Mouse (Mus musculus) midbrain, embryonic 15.5 days (tissue): Measurements from ENCODE around the gene Nudt19. TPM values are rescaled to one million over a fixed set of nuclear protein-coding genes. Genes with fewer than 3 reads are reported as not detected.
"Not testable (repeated sequence)": the region's sequence is repeated elsewhere in the genome, so short reads cannot be mapped to it uniquely, and the experiment has no call there.

Experiments used
- ATAC-seq: fragments of 200-750 bp; cut with Nextera tagmentation; replicated peaks from 2 replicates; pipeline ENCODE4 v1.8.0; 2017; ENCODE audit warnings: moderate TSS enrichment
- H3K27ac ChIP-seq: fragments of 300-500 bp; sonication (generic); 2 replicates; pipeline ENCODE4 v1.5.1; 2015; ENCODE audit warnings: mild to moderate bottlenecking, inconsistent platforms
- H3K27me3 ChIP-seq: fragments of 300-500 bp; sonication (generic); replicated peaks from 2 replicates; pipeline ENCODE4 v1.6.1; 2015; ENCODE audit warnings: inconsistent platforms
- H3K36me3 ChIP-seq: fragments of 300-500 bp; sonication (generic); replicated peaks from 2 replicates; pipeline ENCODE4 v1.6.1; 2015; ENCODE audit warnings: inconsistent platforms
- H3K4me1 ChIP-seq: fragments of 300-500 bp; sonication (generic); 2 replicates; pipeline ENCODE4 v1.6.1; 2015; ENCODE audit warnings: inconsistent platforms
- H3K4me2 ChIP-seq: fragments of 300-500 bp; sonication (generic); 2 replicates; pipeline ENCODE4 v1.6.1; 2015; ENCODE audit warnings: inconsistent platforms, mild to moderate bottlenecking, moderate library complexity
- H3K4me3 ChIP-seq: fragments of 300-500 bp; sonication (generic); 2 replicates; pipeline ENCODE4 v1.5.1; 2015; ENCODE audit warnings: mild to moderate bottlenecking, inconsistent platforms
- H3K9ac ChIP-seq: fragments of 300-500 bp; sonication (generic); 2 replicates; pipeline ENCODE4 v1.6.1; 2015; ENCODE audit warnings: mild to moderate bottlenecking, inconsistent platforms
- H3K9me3 ChIP-seq: fragments of 300-500 bp; sonication (generic); 2 replicates; pipeline ENCODE4 v1.6.1; 2016; ENCODE audit warnings: inconsistent platforms
- WGBS: fragments of 180-500 bp; shearing (Covaris S2); methylation state at CpG from one replicate; pipeline ENCODE4 v1.1.7; 2015; ENCODE audit warnings: mixed read lengths; 5-methylcytosine and 5-hydroxymethylcytosine counted together
- polyA plus RNA-seq: library from polyadenylated mRNA; unstranded; fragments of >200 nt; fragmentation: Nextera tagmentation; extraction: Ambion mirVana; gene quantifications from 2 replicates; pipeline ENCODE4 v1.2.1, GENCODE M21; 2015

The Nudt19 gene
- polyA plus RNA-seq, 1 experiment from 2014 or later, result 87.3 TPM

DNA sequence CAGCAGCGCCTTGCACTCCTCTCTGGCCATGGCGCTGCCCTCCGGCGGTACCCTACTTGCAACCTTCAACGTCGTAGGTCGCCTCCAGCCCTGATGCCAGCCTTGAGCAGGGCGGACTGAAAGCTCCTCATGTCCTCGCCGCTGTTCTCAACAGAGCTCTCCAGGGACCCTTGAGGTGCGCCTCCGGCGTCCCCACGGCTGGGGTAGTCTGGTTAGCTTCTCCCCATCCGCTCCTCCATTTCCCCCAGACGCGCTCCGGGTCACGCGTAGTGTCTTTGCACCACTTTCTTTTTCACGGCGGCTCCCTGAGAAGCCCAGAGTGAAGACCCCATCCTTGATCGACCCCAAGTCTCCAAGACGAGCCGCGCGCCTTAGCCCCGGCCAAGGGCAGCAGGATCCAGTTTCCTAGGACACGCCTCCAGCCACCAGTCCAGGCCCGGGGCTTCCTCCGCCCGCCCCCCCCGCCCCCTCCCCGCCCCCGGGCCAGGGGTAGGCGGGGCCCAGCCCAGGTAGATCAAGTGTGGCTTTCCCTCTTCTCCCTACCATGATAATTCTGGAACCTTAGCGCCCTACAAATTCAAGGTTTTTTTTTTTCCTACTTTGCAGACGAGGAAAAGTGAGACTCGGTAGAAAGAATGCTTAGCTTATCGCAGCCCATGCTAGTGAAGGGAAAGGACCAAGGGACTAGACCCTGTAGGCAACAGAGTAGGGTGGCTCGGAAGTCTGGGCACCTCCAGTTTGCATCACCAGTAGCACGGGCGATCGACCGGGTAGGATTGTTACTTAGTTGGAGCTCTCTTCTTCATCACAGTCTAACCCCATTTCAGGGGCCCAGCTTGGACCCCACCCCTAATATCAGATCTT, 29.3 kb upstream of the Nudt19 start, which contains the start of gene Rgs9bp:
Gene Rgs9bp (minus strand): TSS at position 392 of the 864 bp plus-strand sequence.
- under 1% methylated on average over 45 of the region's 45 CpGs for WGBS
- peak; percentile 71 for ATAC-seq
- H3K9me3 ChIP-seq, result no peaks in the 10 kb centered on the region
- H3K4me1 ChIP-seq, result peaks cover 27% of the 10 kb centered on the region
- H3K36me3 ChIP-seq, result no peaks in the 10 kb centered on the region
- peak within 1 kb of the TSS; percentile 99 for H3K4me2 ChIP-seq
- H3K27ac ChIP-seq, result peak within 1 kb of the TSS; percentile 48
- peaks cover 34% of the 10 kb centered on the region for H3K27me3 ChIP-seq
- H3K4me3 ChIP-seq, result peak within 1 kb of the TSS; percentile 65
- H3K9ac ChIP-seq, result peak within 1 kb of the TSS; percentile 52

DNA sequence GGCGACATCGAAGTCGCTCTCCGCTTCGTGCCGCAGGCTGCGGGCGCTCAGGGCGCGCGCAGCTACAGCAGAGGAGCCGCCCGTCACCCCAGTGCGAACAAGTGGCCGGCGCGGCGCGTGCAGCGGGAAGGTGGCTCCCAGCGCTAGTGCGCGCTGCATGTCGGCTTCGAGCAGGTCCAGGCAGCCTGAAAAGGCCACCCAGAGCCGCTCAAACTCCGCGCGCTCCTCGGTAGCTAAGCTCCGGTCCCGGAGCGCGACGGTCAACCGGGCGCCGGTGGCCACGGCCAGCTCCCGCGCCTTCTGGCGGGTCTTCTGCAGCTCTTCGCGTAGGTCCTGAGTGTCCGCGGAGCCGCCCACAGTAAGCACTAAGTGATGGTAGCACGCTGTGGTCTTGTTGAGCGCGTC, 28.7 kb upstream of the Nudt19 start:
- ATAC-seq, result no peak
- Histone ChIP-seq H3K36me3 (no peaks in the 10 kb centered on the region), H3K9me3 (no peaks in the 10 kb centered on the region), H3K9ac (peak overlapping the region; percentile 41), H3K4me1 (peaks cover 27% of the 10 kb centered on the region), H3K27ac (no peak overlapping the region), H3K4me2 (peak overlapping the region; percentile 99), H3K27me3 (peaks cover 34% of the 10 kb centered on the region), H3K4me3 (peak overlapping the region; percentile 65)
- WGBS, result under 1% methylated on average over 50 of the region's 50 CpGs

DNA sequence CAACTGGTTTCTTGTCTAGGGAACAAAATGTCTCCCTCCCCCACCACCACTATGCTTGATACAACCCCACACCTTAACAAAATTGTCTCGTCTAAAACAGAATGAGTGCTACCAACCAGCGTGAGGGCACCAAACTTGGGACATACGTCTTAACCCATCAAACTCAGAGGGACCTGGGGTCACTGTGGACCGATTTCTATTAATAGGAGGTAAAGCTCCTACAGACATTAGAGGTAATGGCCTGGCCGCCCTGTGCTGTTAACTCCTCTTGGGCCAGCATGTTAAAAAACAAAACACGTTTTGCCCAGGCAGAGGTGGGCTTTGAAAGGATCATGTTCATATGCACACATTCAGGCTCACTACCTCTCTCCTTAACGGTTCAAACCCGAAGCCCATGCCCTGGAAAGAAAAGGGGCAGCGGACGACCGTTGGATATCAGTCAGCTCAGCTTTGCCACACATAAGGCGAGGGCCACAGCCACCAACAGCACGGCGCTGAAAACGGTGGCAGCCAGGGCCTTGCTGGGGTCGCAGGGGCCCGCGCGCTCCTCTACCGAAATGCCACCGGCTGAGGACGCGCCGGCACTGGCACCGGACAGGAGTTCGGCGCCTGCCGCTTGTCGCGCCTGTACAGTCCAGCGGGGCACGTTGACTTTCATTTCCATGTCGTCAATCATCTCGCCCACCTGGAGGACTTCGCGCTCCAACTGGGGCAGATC, 28.1 kb upstream of the Nudt19 start:
- no peaks in the 10 kb centered on the region for H3K36me3 ChIP-seq
- no peak overlapping the region for H3K27ac ChIP-seq
- WGBS, result 3% methylated on average over 36 of the region's 36 CpGs
- H3K4me3 ChIP-seq, result peak overlapping the region; percentile 65
- H3K9me3 ChIP-seq, result no peaks in the 10 kb centered on the region
- peak overlapping the region; percentile 99 for H3K4me2 ChIP-seq
- H3K4me1 ChIP-seq, result peaks cover 27% of the 10 kb centered on the region
- peaks cover 34% of the 10 kb centered on the region for H3K27me3 ChIP-seq
- H3K9ac ChIP-seq, result peak overlapping the region; percentile 41
- no peak for ATAC-seq

DNA sequence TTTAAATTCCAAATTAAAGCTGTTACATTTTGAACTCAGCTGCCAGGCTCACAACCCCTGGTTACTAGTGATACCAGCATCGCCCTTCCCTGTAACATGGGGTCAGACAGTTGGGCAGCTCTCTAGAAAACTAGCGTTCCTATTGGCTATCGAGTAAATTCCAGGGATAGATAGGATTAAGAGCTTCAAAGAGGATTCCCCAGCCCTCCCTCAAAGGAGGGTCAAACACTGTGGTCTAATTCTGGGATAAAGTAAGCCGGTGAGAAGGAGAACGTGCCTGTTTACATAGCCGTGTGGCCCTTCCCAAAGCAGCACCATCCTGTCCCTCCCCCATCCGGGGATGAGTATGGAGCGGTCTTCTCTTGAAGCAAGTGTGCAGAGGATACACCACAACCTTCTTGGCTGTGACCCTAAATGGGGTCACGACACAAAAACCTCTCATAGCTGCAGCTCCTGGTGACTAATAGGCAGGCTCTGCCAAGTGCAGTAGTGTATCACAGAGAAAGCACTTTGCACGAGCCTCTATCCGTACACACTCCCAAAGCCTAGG, 27.4 kb upstream of the Nudt19 start:
- WGBS, result 5% methylated on average over 11 of the region's 11 CpGs
- Histone ChIP-seq H3K36me3 (no peaks in the 10 kb centered on the region), H3K27ac (no peak overlapping the region), H3K9ac (no peak overlapping the region), H3K27me3 (peaks cover 34% of the 10 kb centered on the region), H3K4me2 (no peak overlapping the region; the same call in 1 of the 2 replicates), H3K9me3 (no peaks in the 10 kb centered on the region), H3K4me1 (peaks cover 27% of the 10 kb centered on the region), H3K4me3 (peak overlapping the region; percentile 65; the same call in 1 of the 2 replicates)
- ATAC-seq, result no peak

DNA sequence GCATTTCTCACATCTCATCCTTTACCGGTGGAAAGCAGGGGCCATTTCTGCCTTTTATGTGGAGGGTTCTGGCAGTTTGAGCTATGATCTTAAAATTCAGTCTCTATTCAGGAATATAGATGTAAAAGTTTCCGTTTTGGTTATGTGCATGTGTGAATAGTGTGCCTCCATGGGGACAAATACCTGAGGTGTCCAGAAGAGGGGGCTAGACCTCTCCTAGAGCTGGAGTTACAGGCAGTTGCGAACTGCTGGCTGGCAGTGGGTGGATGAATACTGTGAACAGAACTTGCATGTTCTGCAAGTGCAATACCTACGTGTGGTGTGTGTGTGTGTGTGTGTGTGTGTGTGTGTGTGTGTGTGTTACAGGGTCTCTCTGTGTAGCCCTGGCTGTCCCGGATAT, 26.6 kb upstream of the Nudt19 start:
- Histone ChIP-seq H3K9me3 (no peaks in the 10 kb centered on the region), H3K36me3 (no peaks in the 10 kb centered on the region), H3K4me1 (peaks cover 27% of the 10 kb centered on the region), H3K4me2 (no peak overlapping the region), H3K27ac (no peak overlapping the region), H3K27me3 (peaks cover 34% of the 10 kb centered on the region), H3K9ac (no peak overlapping the region), H3K4me3 (no peak overlapping the region)
- ATAC-seq, result no peak
- 71% methylated on average over 5 of the region's 5 CpGs for WGBS

DNA sequence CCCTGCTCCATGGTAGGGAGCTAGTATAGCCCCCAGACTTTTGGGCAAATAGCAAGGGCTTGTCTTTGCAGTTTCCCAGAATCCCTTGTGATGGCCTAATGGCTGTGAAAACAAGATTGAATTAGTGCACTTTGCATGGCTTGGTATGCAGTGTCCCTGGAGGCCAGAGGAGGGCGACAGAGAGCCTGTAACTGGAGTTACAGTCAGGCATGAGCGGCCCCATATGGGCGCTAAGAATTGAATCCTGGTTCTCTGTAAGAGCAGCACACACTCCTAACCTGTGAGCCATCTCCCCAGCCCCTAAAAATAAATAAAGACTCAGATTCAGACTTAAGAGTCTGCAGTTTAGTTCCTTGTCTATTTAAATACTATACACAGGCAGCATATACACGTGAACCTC, 23.7 kb upstream of the Nudt19 start:
- no peak overlapping the region for H3K27ac ChIP-seq
- 35% methylated on average over 4 of the region's 4 CpGs for WGBS
- no peak overlapping the region for H3K4me3 ChIP-seq
- H3K4me2 ChIP-seq, result no peak overlapping the region
- ATAC-seq, result no peak
- no peaks in the 10 kb centered on the region for H3K9me3 ChIP-seq
- H3K9ac ChIP-seq, result no peak overlapping the region
- peaks cover 9% of the 10 kb centered on the region for H3K4me1 ChIP-seq
- H3K36me3 ChIP-seq, result no peaks in the 10 kb centered on the region
- H3K27me3 ChIP-seq, result peaks cover 29% of the 10 kb centered on the region

DNA sequence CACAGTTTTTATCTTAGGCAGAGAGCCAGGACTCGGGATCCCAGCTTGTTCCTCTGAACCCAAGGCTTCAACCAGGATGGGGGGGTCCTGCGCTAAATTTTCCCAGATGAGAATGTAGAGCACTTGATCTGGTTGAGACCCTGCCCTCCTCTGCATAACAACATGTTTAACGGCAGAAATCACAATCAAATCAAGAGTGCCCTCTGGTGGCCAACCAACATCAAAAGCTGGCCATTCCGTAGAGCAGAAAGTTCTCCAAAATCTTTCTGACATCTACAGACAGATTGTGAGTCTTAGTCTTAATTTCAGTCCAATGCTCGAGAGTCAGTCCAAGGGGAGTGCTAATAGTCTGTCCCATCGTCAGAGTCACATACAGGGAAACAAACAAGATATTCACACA, 14.8 kb upstream of the Nudt19 start:
- not testable (repeated sequence) for H3K9me3 ChIP-seq, ATAC-seq, H3K27me3 ChIP-seq, H3K4me3 ChIP-seq, H3K4me1 ChIP-seq, H3K4me2 ChIP-seq, H3K27ac ChIP-seq, H3K36me3 ChIP-seq, H3K9ac ChIP-seq
- WGBS, result 22% methylated on average over 6 of the region's 6 CpGs

DNA sequence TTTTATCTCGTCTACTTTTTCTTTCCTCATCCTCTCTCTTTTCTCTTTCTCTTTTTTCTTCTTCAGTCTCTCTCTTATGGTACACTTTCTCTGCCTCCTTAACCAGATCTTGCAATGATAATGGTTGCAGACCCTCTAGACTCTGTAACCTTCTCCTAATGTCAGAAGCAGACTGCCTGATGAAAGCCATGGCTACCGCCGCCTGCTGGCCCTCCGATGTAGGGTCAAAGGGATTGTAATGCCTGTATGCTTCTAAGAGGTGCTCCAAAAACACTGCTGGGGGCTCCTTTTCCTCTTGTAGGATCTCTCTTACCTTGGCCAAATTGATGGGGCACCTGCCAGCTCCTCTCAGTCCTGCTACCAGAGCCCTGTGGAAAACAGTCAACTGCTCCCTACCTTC, 13.6 kb upstream of the Nudt19 start:
- 88% methylated on average over 4 of the region's 4 CpGs for whole genome bisulfite sequencing
- H3K4me1 ChIP-seq, H3K4me3 ChIP-seq: not testable (repeated sequence)

DNA sequence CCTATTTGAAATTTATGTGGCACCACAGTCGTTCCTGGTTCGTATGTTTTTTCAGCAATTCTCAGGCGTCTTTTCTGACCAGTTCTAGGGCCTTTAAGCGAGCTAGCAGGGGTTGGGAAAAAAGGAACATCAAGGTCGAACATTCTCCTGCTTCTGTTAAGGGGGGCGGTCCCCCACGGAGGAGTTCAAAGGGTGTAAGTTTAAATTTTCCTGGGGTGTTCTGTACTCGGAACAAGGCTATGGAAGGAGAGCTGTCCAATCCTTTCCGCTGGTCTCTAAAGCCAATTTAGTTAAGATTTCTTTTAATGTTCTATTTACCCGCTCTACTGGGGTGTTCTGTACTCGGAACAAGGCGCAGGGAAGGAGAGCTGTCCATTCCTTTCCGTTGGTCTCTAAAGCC, 9.9 kb upstream of the Nudt19 start:
- not testable (repeated sequence) for H3K36me3 ChIP-seq, H3K27me3 ChIP-seq, H3K27ac ChIP-seq, ATAC-seq, H3K4me2 ChIP-seq, H3K4me1 ChIP-seq, H3K9ac ChIP-seq, H3K9me3 ChIP-seq, H3K4me3 ChIP-seq
- WGBS, result 79% methylated on average over 13 of the region's 13 CpGs

More for the DNA sequence above, 13.6 kb upstream of the Nudt19 start:
- H3K4me2 ChIP-seq, H3K9ac ChIP-seq, H3K36me3 ChIP-seq, H3K9me3 ChIP-seq, H3K27ac ChIP-seq, H3K27me3 ChIP-seq, ATAC-seq: not testable (repeated sequence)

DNA sequence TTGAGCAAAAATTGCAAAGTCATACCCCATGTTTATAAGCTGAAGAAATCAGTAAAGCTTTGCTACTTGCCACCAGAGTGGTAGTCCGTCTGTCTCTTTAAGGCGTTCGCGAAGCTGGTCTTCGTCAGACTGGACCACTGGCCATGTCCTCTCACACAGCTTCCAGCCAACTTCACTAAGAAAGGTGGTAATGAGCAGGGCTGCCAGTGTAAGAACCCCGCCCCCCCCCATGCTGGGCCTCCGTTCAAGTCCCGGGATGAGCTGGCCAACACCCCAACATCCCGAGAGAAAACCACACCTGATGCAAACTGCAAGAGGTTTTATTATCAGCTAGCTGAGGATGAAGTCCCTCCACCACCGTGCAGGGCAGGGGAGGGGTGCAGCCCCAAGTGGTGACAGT, 8.8 kb upstream of the Nudt19 start:
- H3K9me3 ChIP-seq, H3K9ac ChIP-seq, H3K4me1 ChIP-seq, H3K4me2 ChIP-seq, H3K27ac ChIP-seq, H3K4me3 ChIP-seq, H3K36me3 ChIP-seq, H3K27me3 ChIP-seq, ATAC-seq: not testable (repeated sequence)
- 84% methylated on average over 10 of the region's 10 CpGs for WGBS

DNA sequence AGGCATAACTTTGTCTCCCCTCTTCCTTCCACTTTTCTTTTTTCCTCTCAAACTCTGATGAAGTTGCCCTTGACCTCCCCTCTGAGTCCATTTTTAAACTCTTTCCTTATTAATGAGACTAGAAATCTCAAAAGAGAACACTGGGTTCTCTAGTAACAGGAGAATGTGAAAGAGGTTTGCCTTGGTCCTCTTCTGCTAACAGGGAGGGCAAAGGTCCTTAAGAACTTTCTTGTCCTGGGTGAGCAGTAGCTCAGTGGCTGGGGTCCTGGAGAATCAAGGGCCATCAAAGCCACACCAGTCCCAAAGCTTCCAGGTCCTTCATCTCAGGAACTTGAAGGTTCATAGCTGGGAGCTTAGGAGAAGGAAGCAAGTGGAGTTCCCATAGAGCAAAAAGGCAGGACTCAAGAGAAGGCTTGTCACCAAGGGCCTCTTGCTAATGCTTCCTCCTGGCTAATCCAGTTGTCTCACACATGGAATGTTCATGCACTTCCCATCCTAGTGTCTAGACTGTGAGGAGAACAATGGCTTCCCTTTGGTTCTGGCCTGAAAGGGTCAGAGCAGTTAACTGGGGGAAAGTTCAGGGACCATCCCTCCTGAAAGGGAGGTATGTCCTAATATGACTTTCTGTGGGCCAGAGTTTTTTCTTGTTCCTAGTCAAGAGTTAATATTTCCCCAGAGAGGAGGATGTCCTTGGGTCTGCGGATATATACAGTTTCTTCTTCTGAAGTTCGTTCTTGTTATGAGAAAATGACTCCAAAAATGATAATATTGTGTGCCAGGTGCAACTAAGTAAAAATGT, 8.2 kb upstream of the Nudt19 start:
- Histone ChIP-seq H3K4me3 (no peak overlapping the region), H3K27ac (no peak overlapping the region), H3K9me3 (no peaks in the 10 kb centered on the region), H3K4me1 (no peaks in the 10 kb centered on the region), H3K4me2 (no peak overlapping the region), H3K27me3 (no peaks in the 10 kb centered on the region), H3K36me3 (no peaks in the 10 kb centered on the region), H3K9ac (no peak overlapping the region)
- ATAC-seq, result no peak
- WGBS, result 95% methylated on average over 2 of the region's 2 CpGs

DNA sequence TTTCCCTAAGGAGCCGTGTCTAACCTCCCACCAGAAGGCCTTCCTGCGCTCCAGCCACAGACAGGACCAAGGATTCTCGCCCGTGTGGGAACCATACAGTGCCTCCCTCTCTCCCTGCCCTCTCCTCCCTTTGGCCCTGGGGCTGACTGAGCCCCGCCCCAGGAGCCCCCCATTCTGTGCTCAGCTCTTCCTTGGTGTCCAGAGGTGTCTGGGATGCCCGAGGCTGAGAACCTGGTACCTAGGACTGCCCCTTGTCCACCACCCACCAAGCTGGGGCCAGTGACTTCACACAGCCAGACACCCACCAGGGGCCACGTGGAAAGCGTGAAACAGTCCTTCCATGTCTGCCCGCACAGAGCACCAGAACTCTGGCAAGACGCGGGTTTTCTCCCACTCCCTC, 7.0 kb upstream of the Nudt19 start:
- WGBS, result 80% methylated on average over 11 of the region's 11 CpGs
- H3K27ac ChIP-seq, result no peak overlapping the region
- ATAC-seq, result no peak

More for the DNA sequence above, 7.0 kb upstream of the Nudt19 start:
- Histone ChIP-seq H3K4me3 (no peak overlapping the region), H3K4me2 (no peak overlapping the region), H3K4me1 (no peaks in the 10 kb centered on the region), H3K36me3 (no peaks in the 10 kb centered on the region), H3K9me3 (no peaks in the 10 kb centered on the region), H3K27me3 (no peaks in the 10 kb centered on the region), H3K9ac (no peak overlapping the region)
